Mouse (Mus musculus) kidney, postnatal 10 days (tissue): Measurements from ENCODE around the gene C1ql2.
A peak's percentile ranks its signal among the peaks of the same experiment; 100 is the strongest.

Experiments
- DNase-seq: peaks from one replicate; pipeline ENCODE4 v3.0.0; 2021; ENCODE audit warnings: mixed read lengths

Gene C1ql2

GRCm38 (mm10) chr1:120389734-120390133 is 49.4 kb downstream of the C1ql2 start:
- DNase-seq = no peak

GRCm38 (mm10) chr1:120390336-120390735 is 50.0 kb downstream of the C1ql2 start:
- DNase-seq = peak; percentile 84
